Mouse (Mus musculus) brain, adult 2 months (tissue): ENCODE results near the gene Vil1.
"Not testable (repeated sequence)": the region's sequence is repeated elsewhere in the genome, so short reads cannot be mapped to it uniquely, and the experiment has no call there.

Experiments used
- DNase-seq: peaks from one replicate; pipeline ENCODE4 v3.0.0; 2011; ENCODE audit warnings: low read depth, low spot score

Vil1 gene

GRCm38 (mm10) chr1:74387386-74387988 lies 21.7 kb upstream of the Vil1 start:
- DNase-seq: no peak

GRCm38 (mm10) chr1:74388398-74388920 lies 20.7 kb upstream of the Vil1 start:
- no peak for DNase-seq

GRCm38 (mm10) chr1:74389831-74390286 lies 19.3 kb upstream of the Vil1 start:
- DNase-seq: no peak

- peak; percentile 65 for DNase-seq
Measured at GRCm38 (mm10) chr1:74390287-74390906, 18.8 kb upstream of the Vil1 start.

GRCm38 (mm10) chr1:74390924-74391748 lies 18.0 kb upstream of the Vil1 start, which contains the start of gene Ctdsp1:
Ctdsp1 (plus strand) TSS chr1:74391509.
- peak; percentile 97 for DNase-seq

GRCm38 (mm10) chr1:74391844-74392441 lies 17.2 kb upstream of the Vil1 start:
- peak; percentile 42 for DNase-seq

GRCm38 (mm10) chr1:74392446-74392994 lies 16.7 kb upstream of the Vil1 start:
- DNase-seq: no peak

GRCm38 (mm10) chr1:74393010-74393409 lies 16.2 kb upstream of the Vil1 start:
- DNase-seq: no peak

- DNase-seq: no peak
Measured at GRCm38 (mm10) chr1:74393697-74394096, 15.5 kb upstream of the Vil1 start.

GRCm38 (mm10) chr1:74394311-74394710 lies 14.9 kb upstream of the Vil1 start:
- no peak for DNase-seq

GRCm38 (mm10) chr1:74394858-74395257 lies 14.3 kb upstream of the Vil1 start:
- no peak for DNase-seq

- DNase-seq: no peak
Measured at GRCm38 (mm10) chr1:74395290-74395689, 13.9 kb upstream of the Vil1 start.

- not testable (repeated sequence) for DNase-seq
Measured at GRCm38 (mm10) chr1:74396456-74397222, 12.5 kb upstream of the Vil1 start.

- DNase-seq: peak; percentile 97
Measured at GRCm38 (mm10) chr1:74397268-74397918, 11.8 kb upstream of the Vil1 start.

GRCm38 (mm10) chr1:74397919-74398451 lies 11.2 kb upstream of the Vil1 start:
- peak; percentile 81 for DNase-seq

- no peak for DNase-seq
Measured at GRCm38 (mm10) chr1:74400531-74400930, 8.6 kb upstream of the Vil1 start.

- no peak for DNase-seq
Measured at GRCm38 (mm10) chr1:74401015-74401702, 8.0 kb upstream of the Vil1 start.

- no peak for DNase-seq
Measured at GRCm38 (mm10) chr1:74404206-74404605, 5.0 kb upstream of the Vil1 start.

- no peak for DNase-seq
Measured at GRCm38 (mm10) chr1:74411753-74412325, 2.7 kb downstream of the Vil1 start.
